Mouse (Mus musculus): ENCODE data around the gene Plcb2.

Plcb2 gene

GRCm38 (mm10) chr2:118659998-118660452 lies 68.2 kb downstream of the Plcb2 start:
- DNase-seq (ENCODE audit: low spot score in 2 of 2): peak in 1 of 2 experiments; percentile 14

GRCm38 (mm10) chr2:118659493-118659892 lies 68.7 kb downstream of the Plcb2 start:
- no peak for DNase-seq (ENCODE audit: low spot score in 2 of 2)

- no peak for DNase-seq (ENCODE audit: low spot score in 2 of 2)
These were observed 69.2 kb downstream of the Plcb2 start for GRCm38 (mm10) chr2:118659077-118659476.

GRCm38 (mm10) chr2:118658457-118658856 lies 69.8 kb downstream of the Plcb2 start:
- no peak for DNase-seq (ENCODE audit: low spot score in 2 of 2)

All from frontal cortex, postnatal 25 days (tissue).